Mouse (Mus musculus): ENCODE measurements at regions not wholly inside any gene's neighbourhood (a gene's known extent, or its start where the extent isn't known, plus 50 kb on each side); places are given as distances from the start of the nearest gene placed in this dataset.

- TF ChIP-seq POLR2A (IDR thresholded peaks at IDR 0.05; ENCODE audit: borderline replicate concordance, extremely low read depth, low read depth, low read length), result no peak
- no peak for TF ChIP-seq CTCF (IDR thresholded peaks at IDR 0.05; ENCODE audit: insufficient read depth, low read length)
Measured at GRCm38 (mm10) chr2:50772101-50772500, 376.8 kb downstream of the Rnd3 start.

All from lung, adult 2 months (tissue).